Mouse (Mus musculus): ENCODE data around the gene Apba1. TPM values are rescaled to one million over a fixed set of nuclear protein-coding genes. Genes with fewer than 3 reads are reported as not detected.

Gene Apba1
- total RNA-seq, 2 experiments from 2014 or later = 120 to 138 TPM

DNA sequence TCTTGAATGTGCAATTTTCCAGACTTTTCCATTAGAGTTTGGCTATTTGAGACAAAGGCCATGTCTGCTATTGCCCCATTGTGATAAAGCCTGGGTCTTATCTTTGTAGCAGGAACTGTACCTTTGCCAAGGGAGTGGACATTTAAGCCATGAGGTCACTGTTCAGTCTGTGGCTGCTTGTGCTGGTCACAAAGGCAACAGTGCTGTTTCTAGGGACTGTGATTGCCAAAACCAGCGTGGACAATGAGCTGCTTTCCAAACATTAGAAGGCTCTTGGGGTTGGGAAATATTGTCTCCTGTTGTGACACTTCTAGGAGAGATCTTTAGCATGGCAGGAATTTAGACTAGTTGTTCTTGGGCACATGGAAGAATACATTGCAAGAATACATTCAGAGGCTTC lies 42.5 kb downstream of the Apba1 start:
- intact Hi-C loops (cut with DNase I) = no loop called here
- DNase-seq (ENCODE audit: low spot score in 2 of 2) = no peak

DNA sequence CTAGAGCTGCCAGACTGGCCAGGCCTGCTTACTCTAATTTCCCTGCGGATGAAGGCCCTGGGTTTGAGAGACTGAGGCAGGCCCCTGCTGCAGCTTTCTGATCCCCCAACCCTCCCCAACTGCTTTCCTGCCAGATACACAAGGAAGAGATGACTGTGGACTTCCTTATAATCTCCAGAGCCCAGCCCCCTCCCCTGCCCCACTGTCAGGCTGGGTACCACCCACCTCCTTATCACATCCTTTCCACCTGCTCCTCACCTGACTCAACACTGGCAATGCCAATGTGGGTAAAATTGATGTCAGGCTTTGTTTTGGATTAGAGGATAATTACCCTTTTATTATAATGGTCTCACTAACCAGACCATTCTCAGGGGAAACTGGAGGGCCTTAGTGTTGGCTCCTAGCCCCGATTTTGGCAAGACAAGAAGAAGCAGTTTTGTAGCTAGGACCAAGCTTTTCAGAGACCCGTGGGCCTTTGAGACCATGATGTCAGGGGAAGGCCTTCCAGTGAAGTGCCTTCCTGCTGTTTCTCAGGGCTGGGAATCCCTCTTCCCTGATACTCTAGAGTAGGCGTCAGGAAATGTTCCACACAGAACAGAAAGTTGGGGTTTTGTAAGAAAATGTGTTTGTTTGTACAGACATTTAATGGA lies 44.7 kb downstream of the Apba1 start:
- DNase-seq (ENCODE audit: low spot score in 2 of 2) = no peak
- intact Hi-C loops (cut with DNase I) = no loop called here

DNA sequence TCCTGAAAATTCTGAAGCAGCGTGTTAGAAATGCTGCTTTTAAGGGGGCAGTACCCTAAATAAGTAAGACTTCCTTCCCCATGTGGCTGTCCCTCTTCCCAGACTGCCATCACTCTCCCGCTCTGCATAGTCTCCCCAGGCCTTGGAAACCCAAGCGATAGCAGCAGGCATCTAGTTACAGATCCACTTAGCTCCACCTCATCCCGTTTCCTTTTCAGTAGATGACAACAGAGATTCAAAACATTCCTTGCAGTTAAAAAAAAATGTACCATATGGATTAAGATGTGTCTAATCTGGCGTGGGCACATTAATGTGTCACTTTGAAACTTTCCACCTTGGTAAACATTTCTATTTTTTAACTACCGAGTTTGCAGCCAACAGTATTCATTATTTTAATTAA lies 48.1 kb downstream of the Apba1 start:
- intact Hi-C loops (cut with DNase I) = no loop called here
- DNase-seq (ENCODE audit: low spot score in 2 of 2) = no peak

DNA sequence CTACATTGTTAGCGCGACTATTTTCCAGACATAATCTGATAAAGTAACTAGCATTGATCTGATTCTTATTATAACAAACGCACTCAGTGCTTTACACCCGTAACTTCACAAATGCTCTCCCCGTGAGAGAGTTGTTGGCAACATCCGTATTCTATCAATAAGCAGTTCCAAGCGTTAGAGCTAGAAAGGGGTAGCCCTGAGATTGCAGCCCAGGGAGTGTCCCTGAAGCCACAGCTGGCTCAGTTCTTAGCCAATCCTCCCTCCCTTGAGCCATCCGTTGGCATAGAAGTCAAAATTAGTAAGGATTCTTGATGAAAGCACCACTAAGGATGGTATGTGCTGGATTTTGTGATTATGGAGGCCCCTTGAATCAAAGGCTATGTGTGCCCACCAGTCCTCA lies 48.7 kb downstream of the Apba1 start:
- DNase-seq (ENCODE audit: low spot score in 2 of 2) = no peak
- intact Hi-C loops (cut with DNase I) = no loop called here

DNA sequence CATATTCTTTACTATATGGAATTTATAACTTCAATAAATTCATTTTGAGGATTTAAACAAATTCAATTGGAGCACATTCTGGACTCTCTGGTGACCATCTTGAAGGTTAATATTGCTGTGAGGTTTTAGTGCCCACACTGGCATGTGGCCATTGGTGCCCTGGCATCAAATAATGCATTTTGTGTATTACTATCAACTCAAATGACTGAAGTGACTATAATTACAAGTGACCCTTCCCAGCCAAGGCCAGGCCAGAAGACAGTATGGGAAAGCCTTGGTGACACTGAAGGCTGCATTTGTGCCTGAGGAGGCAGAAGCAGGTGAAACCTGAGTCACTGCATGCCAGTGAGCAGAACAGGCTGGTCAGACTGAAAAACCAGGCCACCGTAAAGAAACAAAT lies 50.5 kb downstream of the Apba1 start:
- intact Hi-C loops (cut with DNase I) = no loop called here
- DNase-seq (ENCODE audit: low spot score in 2 of 2) = no peak

DNA sequence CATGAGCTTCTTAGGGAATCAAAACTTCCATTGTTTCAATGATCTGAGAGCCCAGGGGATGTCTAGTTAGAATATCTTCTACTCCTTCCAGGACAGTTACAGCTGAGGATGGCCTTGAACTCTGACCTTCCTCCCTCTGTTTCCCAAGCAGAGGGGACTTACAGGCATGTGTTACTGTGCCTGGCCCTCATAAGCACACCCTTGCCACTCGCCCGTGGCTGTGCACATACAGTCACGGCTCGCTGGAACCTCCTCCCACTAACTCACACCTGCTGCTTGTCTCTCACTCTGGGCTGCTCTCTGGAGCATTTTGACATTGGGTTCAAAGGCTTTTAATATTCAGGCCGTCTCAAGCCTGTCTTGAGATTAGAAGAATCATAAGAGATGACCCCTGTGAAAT lies 51.8 kb downstream of the Apba1 start:
- intact Hi-C loops (cut with DNase I) = no loop called here
- DNase-seq (ENCODE audit: low spot score in 2 of 2) = no peak

DNA sequence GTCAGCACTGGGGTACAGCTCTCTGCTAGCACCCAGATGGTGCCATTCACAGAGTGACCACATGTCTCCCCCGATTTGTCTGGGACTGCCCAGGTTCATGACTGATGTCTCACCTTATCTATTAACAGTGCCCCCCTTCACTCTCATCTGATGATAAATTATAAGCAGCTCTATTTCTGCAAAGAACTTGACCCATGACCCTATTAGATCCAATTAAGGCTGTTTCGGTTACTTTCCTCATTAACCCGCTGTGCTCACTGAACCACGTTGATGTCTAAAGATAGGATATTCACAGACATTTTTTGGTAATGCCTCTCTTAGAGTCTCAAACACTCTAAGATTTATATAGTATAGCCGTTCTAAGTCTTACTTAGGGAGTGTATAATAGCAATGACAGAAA lies 52.3 kb downstream of the Apba1 start:
- no peak for DNase-seq (ENCODE audit: low spot score in 2 of 2)
- intact Hi-C loops (cut with DNase I) = no loop called here

DNA sequence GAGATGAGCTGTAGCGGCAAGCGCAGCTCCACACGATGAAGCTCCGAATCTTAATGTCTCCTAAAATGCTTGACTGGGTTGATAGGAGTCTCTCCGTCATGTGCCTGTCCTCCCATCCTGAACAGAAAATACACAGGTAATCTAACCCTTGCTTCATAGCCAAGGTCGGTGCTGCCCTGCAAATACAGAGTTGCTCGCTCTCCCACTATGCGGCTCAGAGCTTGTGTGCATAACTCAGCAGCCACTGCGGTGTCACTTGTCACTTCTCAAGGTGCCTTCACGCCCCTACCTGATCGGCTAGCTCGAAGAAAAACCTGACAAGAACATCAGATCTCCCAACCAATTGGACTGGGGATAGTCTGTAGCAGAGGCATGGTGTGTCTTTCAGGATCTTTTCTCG lies 58.1 kb downstream of the Apba1 start:
- DNase-seq (ENCODE audit: low spot score in 2 of 2) = no peak
- intact Hi-C loops (cut with DNase I) = no loop called here

DNA sequence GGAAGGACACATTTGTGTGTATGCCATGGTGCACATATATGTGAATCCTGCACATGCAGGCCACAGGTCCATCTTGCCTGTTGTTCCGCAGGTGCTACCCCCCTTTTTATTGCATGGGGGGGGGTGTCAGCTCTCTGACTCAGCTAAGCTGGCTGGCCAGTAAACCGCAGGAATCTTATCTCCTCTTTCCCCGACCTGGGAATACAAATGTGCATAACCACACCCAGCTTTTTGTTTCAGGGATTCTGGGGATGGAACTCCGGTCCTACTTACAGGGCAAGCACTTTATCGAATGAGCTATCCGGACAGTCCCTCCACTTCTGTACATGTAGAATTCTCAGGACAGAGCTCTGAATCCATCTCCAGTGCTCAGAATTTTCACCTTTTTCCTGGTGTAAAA lies 58.5 kb downstream of the Apba1 start:
- DNase-seq (ENCODE audit: low spot score in 2 of 2) = no peak
- intact Hi-C loops (cut with DNase I) = no loop called here

DNA sequence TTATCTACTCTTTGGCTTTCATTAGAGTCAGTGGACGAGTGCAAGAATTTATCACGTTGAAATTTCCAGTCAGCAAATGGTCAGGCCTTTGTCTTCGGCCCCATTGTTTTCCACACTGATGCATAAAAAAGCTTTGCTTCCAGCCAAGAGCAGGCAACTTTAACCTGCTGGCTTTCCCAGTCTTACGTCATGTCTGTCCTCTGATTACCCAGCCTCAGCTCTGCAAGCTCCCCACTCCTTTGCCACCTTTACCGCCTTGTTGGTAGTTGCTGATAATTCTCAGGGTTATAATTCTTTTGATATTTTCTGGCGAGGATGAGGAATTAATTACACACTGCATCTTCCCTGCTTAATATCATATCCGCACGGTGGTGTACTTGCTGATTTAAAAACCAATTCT lies 61.2 kb downstream of the Apba1 start:
- intact Hi-C loops (cut with DNase I) = no loop called here
- DNase-seq (ENCODE audit: low spot score in 2 of 2) = no peak

DNA sequence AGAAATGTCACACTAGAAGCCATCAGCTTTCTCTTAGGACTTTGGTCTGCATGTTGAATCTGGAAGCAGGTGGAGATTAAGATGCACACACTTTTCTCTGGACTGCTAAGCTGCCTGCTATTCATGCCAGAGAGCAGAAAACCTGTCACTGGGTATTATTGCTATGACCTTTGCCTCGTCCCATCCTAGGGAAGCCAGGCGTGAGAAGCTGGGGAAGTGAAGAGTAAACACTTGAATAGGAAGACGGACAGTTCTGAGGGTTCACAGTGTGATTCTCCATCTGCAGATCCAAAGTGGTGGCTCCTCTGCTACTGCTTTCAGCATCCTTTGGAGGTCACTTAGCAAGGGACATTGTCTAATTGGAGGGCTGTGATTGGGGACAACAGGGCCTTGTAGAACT lies 63.8 kb downstream of the Apba1 start:
- intact Hi-C loops (cut with DNase I) = no loop called here
- no peak for DNase-seq (ENCODE audit: low spot score in 2 of 2)

DNA sequence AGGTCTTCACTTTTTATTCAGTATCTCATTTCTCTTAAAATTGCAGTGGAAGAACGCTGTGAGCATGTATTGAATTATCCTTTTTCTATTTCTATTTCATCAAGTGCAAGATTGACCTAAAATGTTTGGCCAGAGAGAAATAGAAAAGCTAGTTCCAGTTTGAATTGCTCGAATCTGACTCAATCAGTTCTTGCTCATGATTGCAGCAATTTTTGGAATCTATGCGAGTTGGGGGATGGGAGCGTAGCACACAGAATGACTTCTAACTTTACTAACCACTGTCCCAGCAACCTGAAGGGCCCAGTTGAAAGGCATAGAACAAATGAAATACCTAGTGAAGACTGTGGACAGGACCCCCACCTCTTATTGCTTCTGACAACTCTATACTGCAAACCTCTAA lies 64.8 kb downstream of the Apba1 start:
- intact Hi-C loops (cut with DNase I) = no loop called here
- no peak for DNase-seq (ENCODE audit: low spot score in 2 of 2)

DNA sequence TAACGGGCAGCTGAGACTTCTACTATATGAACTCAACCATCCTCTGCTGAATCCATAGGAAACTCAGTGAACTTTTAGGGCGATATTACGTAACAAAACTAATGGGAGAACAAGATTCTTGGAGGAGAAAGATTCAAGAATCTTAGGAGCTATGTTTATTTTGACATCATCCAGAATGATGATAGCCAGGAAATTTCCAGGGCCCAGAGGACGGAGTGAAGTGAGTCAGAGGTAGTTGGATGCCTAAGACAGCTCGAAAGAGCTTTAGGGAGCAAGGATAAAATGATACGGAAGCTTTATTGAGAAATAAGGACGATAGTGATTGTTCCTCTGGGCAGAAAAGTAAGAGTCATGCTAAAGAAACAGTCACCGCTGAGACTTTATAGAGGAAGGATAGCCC lies 67.6 kb downstream of the Apba1 start:
- no peak for DNase-seq (ENCODE audit: low spot score in 2 of 2)
- intact Hi-C loops (cut with DNase I) = no loop called here

DNA sequence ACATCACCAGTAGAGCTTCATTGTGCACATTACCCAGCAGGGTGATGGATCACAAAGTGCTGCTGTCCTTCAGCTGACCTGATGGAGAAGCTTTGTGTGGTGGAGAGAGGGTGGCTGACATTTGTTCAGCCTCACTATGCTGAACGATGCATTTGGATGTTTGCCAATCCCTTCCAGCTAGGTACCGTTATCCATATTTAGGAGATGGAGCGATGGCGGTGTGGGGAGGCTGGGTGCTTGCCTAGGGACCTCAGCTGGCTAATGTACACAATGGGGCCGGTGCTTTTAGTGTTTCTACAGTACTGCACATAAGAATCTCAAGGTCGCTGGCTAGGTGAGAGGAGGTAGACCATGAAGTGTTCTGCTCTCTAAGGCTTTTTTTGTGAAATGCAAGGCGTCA lies 72.1 kb downstream of the Apba1 start:
- intact Hi-C loops (cut with DNase I) = no loop called here
- no peak for DNase-seq (ENCODE audit: low spot score in 2 of 2)

DNA sequence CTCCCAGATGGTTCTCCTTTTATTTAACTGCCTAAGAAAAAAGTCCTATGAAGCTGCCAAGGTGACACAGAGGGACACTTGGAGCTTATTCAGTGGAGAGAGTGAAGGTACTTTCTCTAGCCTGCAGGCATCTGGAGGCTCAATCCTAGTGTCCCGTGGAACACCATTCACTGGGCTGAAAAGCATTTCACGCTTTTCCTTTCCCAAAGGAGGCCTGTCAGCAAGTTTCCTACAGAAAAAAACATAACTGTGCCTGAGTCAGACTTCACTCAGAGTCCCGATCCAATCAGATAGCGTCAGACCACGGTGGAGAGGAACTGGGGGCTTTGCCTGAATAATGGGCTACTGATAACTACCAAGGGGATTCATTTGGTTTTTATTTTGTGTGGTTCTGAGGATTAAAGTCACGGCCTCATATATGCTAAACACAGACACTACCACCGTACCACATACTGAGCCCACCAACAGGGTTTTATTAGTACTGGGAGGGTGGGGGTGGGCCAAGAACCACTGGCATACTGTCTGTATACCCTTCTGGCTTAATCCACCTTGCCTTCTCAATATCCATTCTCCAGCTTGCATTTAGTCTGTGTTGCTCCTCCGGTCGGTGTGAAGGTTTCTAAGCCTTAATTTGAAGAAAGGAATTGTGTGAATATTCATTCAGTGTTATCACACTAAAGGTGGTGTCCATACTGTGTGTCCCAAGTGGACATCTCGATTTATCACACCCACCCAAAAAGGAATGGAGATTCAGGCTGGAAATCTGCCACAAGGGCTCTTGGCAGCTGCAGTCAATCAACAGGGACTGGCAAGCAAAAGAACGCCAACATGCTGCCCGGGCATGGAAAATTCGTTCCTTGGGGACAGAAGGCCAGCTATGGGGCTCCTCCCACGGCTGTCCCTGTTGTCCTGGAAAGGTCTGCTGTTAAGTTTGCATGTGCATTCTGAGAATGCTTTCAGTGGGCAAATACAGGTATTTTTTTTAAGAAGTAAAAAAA lies 75.3 kb downstream of the Apba1 start:
- intact Hi-C loops (cut with DNase I) = no loop called here

DNA sequence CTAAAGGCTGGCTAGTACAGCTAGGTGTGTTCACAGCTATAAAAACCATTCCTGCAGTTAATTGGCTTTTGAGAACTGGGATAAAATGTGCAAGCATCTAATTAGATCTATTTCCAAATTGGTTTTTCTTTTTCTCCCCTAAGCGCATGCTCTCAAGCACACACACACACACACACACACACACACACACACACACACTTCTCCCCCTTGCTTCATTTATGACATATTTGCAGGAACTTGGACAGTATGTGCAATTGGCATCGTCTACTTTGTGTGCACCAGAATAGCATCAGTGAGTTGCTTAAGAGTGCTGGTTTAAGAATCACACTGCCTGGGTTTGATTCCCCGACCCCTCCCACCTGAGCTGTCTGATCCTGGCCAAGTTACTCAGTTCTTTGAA lies 76.0 kb downstream of the Apba1 start:
- DNase-seq (ENCODE audit: low spot score in 2 of 2) = no peak
- intact Hi-C loops (cut with DNase I) = no loop called here

More for the DNA sequence above, 75.3 kb downstream of the Apba1 start:
- DNase-seq (ENCODE audit: low spot score in 2 of 2) = no peak

DNA sequence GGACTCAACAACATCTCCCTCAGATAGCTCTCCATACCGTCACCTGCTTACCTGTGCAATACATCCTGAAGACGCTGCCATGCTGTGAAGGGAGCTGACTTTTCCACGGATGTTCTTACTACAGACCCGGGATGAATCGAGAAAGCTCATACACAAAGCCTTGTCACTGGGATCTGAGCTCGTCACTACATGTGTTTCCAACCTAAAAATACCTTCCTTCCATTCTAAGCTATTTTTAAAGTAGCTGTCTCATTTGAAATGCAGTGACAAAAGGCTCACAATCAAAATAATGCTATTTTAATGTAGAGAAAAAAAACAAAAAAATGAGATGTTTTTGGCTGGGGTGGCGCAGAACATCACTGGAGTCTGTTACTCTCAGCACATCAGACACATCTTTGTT lies 97.1 kb downstream of the Apba1 start:
- no peak for DNase-seq (ENCODE audit: low spot score in 2 of 2)
- intact Hi-C loops (cut with DNase I) = loop anchor here (5.0 kb wide), 1 partner anchor 99 kb away; the partner anchor contains the start of gene Apba1

DNA sequence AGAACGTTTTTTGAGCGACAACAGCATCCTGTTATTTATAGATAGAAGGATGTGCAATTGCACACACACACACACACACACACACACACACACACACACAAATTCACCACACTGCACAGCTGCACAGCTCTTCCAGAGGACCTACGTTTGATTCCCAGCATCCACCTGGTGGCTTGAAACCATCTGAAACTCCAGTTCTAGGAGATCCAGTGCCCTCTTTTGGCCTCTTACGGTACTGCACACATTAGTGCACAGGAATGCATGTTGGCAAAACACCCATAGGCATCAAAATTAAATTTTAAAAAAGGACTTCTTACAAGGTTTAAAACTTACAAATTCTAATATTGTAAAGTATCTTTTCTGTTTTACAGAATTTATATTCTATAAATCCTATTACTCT lies 99.4 kb downstream of the Apba1 start:
- no peak for DNase-seq (ENCODE audit: low spot score in 2 of 2)
- intact Hi-C loops (cut with DNase I) = loop anchor here (5.0 kb wide), 1 partner anchor 101 kb away; the partner anchor contains the start of gene Apba1

DNA sequence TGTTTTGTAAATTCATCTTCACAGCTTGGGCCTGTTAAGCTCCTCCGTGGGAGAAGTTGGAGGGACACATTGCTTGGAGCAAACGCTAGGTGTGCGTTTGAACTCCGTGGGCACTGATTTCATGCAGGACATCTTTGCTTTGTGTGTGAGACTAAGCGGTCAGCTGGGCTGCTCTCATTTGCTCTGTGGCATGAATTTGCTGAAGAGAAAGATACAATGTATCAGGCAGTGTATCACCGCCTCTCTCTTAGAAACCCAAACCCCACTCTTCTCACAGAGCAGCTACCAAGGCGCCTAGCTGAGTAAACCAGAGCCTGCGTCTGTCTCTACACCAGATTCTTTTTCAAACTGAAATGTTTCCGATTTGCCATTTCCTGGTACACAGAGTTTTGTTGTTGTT lies 100.1 kb downstream of the Apba1 start:
- intact Hi-C loops (cut with DNase I) = loop anchor here (5.0 kb wide), 1 partner anchor 101 kb away; the partner anchor contains the start of gene Apba1
- DNase-seq (ENCODE audit: low spot score in 2 of 2) = no peak

DNA sequence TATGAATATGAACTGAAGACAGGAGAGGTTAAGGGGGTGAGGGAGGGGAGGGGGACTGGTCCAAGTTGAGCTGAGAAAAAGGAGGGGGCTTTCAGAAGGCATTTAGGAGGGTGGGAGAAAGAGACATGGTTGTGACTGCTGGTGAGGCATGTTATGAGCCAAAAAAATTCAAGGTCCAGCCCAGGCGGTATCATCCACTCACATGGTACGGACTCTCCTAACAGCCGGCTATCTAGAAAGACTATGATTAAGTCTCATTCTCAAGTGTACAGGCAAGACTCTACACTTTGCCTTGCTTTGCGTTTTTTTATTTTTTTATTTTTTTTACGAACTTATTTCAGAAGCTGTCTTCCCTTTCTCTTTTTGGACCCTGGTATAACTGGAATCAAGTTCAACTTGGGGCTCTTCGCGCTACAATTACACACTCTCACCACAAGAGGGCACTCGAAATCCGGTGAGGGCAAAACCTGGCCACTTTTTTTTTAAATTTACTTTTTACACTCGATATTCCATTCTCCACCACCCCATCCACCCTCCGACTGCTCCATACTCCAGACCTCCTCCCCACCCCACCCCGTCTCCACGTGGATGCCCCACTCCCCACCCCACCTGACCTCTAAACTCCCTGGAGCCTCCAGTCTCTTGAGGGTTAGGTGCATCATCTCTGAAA lies 101.6 kb downstream of the Apba1 start:
- DNase-seq (ENCODE audit: low spot score in 2 of 2) = no peak
- intact Hi-C loops (cut with DNase I) = loop anchor here (1.0 to 10.0 kb wide), 3 partner anchors 62 to 285 kb away; no protein-coding TSS in a partner anchor
